Mouse (Mus musculus) bone marrow, adult 2 months (tissue): Measurements from ENCODE around the gene Lrwd1. TPM values are rescaled to one million over a fixed set of nuclear protein-coding genes. Genes with fewer than 3 reads are reported as not detected.

Source experiments
- H3K27ac ChIP-seq: fragments of 200-500 bp; 2 replicates; pipeline ENCODE4 v1.5.1; 2012; ENCODE audit warnings: low read depth, mild to moderate bottlenecking, control low read depth, inconsistent platforms, low read length; ENCODE audit not compliant: control insufficient read depth, poor library complexity, insufficient read depth
- H3K4me1 ChIP-seq: fragments of 200-500 bp; 2 replicates; pipeline ENCODE4 v1.6.1; 2011; ENCODE audit warnings: low read length; ENCODE audit not compliant: control insufficient read depth, insufficient read depth
- H3K4me3 ChIP-seq: fragments of 200-500 bp; replicated peaks from 2 replicates; pipeline ENCODE3; 2011; ENCODE audit warnings: mild to moderate bottlenecking, low read depth, low read length, control low read depth; ENCODE audit not compliant: control insufficient read depth
- CTCF ChIP-seq: fragments of 200-500 bp; IDR thresholded peaks from 2 replicates; pipeline ENCODE4 v1.5.1; 2011; ENCODE audit warnings: low read length, control low read depth; ENCODE audit not compliant: control insufficient read depth, insufficient read depth
- POLR2A ChIP-seq: fragments of 200-500 bp; IDR thresholded peaks from 2 replicates; pipeline ENCODE4 v1.6.1; 2011; ENCODE audit warnings: low read depth, mild to moderate bottlenecking, control low read depth, low read length, borderline replicate concordance; ENCODE audit not compliant: control insufficient read depth
- WGBS: fragments of 180-500 bp; shearing (Covaris S2); methylation state at CpG from one replicate; pipeline ENCODE4 v1.1.7; 2018; 5-methylcytosine and 5-hydroxymethylcytosine counted together
- polyA plus RNA-seq: library from polyadenylated mRNA; stranded (reverse); fragments of >200 nt; gene quantifications from 2 replicates; pipeline ENCODE4 v1.2.4, GENCODE M21; 2011; ENCODE audit warnings: low replicate concordance; ENCODE audit not compliant: missing spikeins, insufficient read depth, insufficient read length

The Lrwd1 gene
- polyA plus RNA-seq, 1 experiment = 61.5 TPM

GRCm38 (mm10) chr5:136076284-136076683, 59.6 kb downstream of the Lrwd1 start:
- TF ChIP-seq POLR2A (no peak), CTCF (no peak)
- 68% methylated on average over 7 of the region's 7 CpGs for WGBS
- no peaks in the 10 kb centered on the region; the same call in 1 of the 2 replicates for H3K4me1 ChIP-seq
- H3K4me3 ChIP-seq = no peak overlapping the region
- H3K27ac ChIP-seq = peak overlapping the region; percentile 15; the same call in 1 of the 2 replicates

- TF ChIP-seq POLR2A (no peak), CTCF (no peak)
- no peak overlapping the region for H3K27ac ChIP-seq
- 49% methylated on average over 5 of the region's 5 CpGs for WGBS
- H3K4me1 ChIP-seq = no peaks in the 10 kb centered on the region; the same call in 1 of the 2 replicates
- H3K4me3 ChIP-seq = no peak overlapping the region
Observed at GRCm38 (mm10) chr5:136075076-136075475, 60.8 kb downstream of the Lrwd1 start.

- WGBS = 79% methylated on average over 11 of the region's 11 CpGs
- TF ChIP-seq CTCF = no peak
- TF ChIP-seq POLR2A = no peak
- H3K4me1 ChIP-seq = no peaks in the 10 kb centered on the region; the same call in 1 of the 2 replicates
- no peak overlapping the region for H3K4me3 ChIP-seq
- H3K27ac ChIP-seq = no peak overlapping the region
Observed at GRCm38 (mm10) chr5:136073526-136073925, 62.3 kb downstream of the Lrwd1 start.

GRCm38 (mm10) chr5:136073051-136073450, 62.8 kb downstream of the Lrwd1 start:
- WGBS = 56% methylated on average over 6 of the region's 6 CpGs
- H3K4me1 ChIP-seq = no peaks in the 10 kb centered on the region; the same call in 1 of the 2 replicates
- H3K27ac ChIP-seq = no peak overlapping the region
- no peak for TF ChIP-seq CTCF
- no peak for TF ChIP-seq POLR2A
- H3K4me3 ChIP-seq = no peak overlapping the region

Other genes starting within 250 kb of the Lrwd1 start
- gene Hspb1, start 248.2 kb downstream of the Lrwd1 start, polyA plus RNA-seq = 1.5 and 71.0 TPM in 2 replicates
- gene Ywhag, start 201.5 kb downstream of the Lrwd1 start, polyA plus RNA-seq = 26.9 and 58.1 TPM in 2 replicates
- 1.1 and 4.0 TPM in 2 replicates for gene Ssc4d, start 161.5 kb downstream of the Lrwd1 start, polyA plus RNA-seq
- gene Zp3, start 156.0 kb downstream of the Lrwd1 start, polyA plus RNA-seq = not detected in 2 replicates
- 6.9 and 9.3 TPM in 2 replicates for gene Dtx2, start 141.3 kb downstream of the Lrwd1 start, polyA plus RNA-seq
- gene Upk3b, start 97.6 kb downstream of the Lrwd1 start, polyA plus RNA-seq = not detected in 2 replicates
- gene Upk3bl, start 81.6 kb downstream of the Lrwd1 start, polyA plus RNA-seq = not detected in 2 replicates
- gene Rasa4, start 52.2 kb downstream of the Lrwd1 start, polyA plus RNA-seq = 16.7 and 31.3 TPM in 2 replicates
- gene Polr2j, start 19.4 kb downstream of the Lrwd1 start, polyA plus RNA-seq = 54.8 and 82.1 TPM in 2 replicates
- 8.8 and 14.2 TPM in 2 replicates for gene Alkbh4, start 72 bp upstream of the Lrwd1 start, polyA plus RNA-seq
- 13.1 and 33.3 TPM in 2 replicates for gene Orai2, start 34.6 kb upstream of the Lrwd1 start, polyA plus RNA-seq
- gene Prkrip1, start 62.9 kb upstream of the Lrwd1 start, polyA plus RNA-seq = 40.9 and 47.7 TPM in 2 replicates
- 5.1 and 6.3 TPM in 2 replicates for gene Sh2b2, start 110.5 kb upstream of the Lrwd1 start, polyA plus RNA-seq